Mouse (Mus musculus): ENCODE measurements around the gene Tmem203.

GRCm38 (mm10) chr2:25303452-25303851 is 48.2 kb downstream of the Tmem203 start:
- no peak for TF ChIP-seq CTCF (IDR thresholded peaks at IDR 0.05; ENCODE audit: borderline replicate concordance, insufficient read depth, low read depth, low read length)
- no peak for TF ChIP-seq POLR2A (IDR thresholded peaks at IDR 0.05; ENCODE audit: borderline replicate concordance, insufficient read depth, low read length)

Data from cerebellum, adult 2 months (tissue).